Mouse (Mus musculus) mesoderm, embryonic 11.5 days (tissue): ENCODE measurements around the gene Oas3.
"Not testable (repeated sequence)": the region's sequence is repeated elsewhere in the genome, so short reads cannot be mapped to it uniquely, and the experiment has no call there.

Source experiments
- DNase-seq: peaks from one replicate; pipeline ENCODE4 v3.0.0-alpha.2; 2012; ENCODE audit warnings: low read depth, low spot score

The Oas3 gene

DNA sequence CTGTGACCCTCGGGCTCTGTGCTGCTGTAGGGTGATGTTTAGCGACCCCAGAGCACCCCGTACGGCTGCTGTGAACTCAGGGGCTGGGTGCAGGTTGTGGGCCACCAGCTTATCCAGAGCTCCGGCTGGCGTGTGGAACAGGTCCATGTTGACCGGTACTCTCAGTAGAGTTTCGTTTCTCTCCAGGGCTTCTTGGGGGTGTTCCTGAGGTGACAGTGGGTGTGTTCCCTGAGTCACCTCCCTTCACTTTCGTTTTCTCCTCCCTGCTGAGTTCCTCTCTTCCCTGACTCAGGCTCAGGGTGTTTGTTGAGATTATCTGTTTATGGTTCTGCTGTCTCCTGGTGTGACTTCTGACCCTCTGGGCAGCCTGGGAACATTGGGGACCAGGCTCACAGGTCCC, at the start of gene Oas3:
TSS of gene Oas3 (minus strand) at position 184 of the 400 bp plus-strand sequence.
- no peak for DNase-seq

DNA sequence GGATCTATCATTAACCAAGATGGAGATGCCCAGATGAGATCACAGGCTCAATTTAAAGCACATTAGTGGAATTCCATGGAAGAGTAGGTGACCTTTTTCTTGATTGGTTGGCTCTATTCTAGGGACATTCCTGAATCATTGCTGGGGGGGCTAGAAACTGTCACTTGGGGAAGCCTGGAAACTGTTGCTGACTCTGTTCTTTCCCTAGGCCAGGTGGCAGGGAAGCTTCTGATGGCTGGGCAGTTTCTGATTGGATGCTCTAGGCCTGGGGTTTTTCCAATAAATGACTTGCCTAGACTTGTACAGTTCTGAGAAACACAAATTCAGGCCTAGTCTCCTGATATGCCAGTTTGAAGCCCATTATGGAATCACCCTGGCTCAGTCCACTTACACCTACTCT, 41.5 kb upstream of the Oas3 start:
- no peak for DNase-seq

DNA sequence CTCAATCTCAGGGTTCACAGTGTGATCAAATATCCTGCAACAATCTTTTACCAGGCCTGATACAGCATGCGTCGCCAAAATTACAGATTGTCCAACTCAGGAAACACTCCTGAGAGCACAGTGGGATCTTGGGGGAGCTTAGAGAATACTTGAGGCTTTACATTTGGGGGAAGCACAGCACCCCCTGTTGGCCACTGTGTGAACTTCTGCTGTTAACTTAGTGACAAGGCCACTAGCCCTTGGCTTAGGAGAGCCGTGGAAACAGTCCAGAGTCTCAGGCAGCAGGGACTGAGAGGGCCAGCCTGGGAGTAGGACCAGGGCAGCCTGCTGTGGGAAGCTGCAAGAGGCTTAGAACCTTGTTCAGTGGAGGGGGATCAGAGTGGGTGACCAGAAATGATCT, 38.5 kb upstream of the Oas3 start:
- peak; percentile 37 for DNase-seq

DNA sequence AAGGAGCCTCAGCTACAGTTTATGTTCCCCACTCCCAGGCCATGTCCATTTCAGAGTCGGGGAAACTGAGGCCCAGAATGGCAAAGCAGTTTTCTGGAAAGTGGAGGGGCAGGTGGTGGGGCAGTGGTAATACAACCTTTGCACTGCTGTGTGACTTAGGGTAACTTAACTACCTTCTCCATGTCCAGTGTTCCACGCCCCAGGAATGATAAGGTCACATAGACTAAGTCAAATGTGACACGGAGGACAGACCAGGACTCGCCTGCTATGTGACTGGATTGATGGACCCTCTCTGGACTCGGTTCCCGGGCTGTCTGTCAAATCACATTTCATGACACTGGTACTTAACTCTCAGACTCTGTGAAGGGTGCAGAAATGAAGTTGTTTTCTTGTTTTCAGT, 35.6 kb upstream of the Oas3 start:
- DNase-seq = no peak

DNA sequence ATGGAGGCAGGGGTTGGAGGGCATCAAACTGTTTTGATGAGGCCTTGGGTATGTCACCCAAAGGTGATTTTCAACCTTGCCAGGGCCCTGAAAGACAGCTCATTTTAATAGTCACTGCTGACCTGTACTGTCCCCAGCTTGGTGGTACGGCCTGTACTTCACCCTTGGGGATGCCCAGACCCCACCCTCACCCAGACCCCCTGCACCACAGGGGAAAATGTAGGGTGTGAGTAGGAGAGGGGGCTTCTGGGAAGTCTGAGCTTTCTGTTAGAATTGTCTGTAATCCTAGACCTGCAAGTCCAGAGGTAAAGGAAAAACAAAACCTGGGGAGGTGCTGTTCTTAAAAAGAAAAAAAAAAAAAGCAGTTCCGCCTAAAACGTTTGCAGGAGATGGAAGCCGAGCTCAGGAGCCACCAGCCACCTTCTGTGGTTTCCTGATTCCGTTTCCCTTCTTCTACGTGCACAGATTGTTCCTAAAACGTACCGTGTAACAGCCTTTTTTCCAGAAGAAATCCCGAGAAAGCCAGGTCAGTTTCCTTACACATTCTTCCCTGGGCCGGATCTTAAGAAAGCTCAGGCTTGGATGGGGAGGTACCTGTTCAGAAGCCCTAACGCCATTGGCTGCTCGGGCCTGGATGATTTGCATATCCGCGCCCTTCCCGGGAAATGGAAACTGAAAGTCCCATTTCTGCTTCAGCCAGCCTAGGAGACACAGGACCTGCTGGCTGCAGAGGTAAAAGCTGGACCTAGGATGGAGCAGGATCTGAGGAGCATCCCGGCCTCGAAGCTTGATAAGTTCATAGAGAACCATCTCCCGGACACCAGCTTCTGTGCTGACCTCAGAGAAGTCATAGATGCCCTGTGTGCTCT, 34.7 kb upstream of the Oas3 start, which contains the start of gene Oas1c:
TSS of gene Oas1c (minus strand) at position 564 of the 869 bp plus-strand sequence.
- DNase-seq = peak; percentile 87

DNA sequence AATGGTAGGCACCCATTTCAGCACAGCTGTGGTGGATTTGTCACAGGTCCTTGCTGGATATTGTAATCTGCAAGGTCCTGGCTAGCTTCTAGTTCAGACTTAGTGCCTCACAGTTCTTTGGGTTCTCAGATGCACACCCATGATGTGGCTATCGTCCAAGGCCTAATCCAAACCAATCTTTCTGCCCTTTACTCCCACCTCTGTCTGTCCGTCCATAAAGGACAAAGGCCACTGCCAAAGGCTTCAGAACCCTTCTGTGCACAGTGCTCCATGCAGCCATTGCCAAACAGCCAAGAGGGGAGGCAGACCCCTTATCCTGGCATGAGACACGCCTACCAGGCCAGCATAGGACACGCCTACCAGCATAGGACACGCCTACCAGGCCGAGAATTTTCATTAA, 31.7 kb upstream of the Oas3 start:
- DNase-seq = no peak

DNA sequence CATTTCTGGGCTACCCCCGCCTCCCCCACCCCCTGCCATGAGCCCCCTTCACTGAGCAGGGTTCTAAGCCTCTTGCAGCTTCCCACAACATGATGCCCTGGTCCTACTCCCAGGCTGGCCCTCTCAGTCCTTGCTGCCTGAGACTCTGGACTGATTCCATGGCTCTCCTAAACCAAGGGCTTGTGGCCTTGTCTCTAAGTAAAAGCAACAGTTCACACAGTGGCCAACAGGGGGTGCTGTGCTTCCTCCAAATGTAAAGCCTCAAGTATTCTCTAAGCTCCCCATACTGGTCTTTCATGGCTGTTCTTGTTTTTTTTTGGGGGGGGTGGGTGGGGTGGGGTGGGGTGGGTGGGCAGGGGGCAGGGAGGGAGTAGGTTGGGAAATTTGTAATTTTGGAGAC, 29.0 kb upstream of the Oas3 start:
- peak; percentile 72 for DNase-seq

DNA sequence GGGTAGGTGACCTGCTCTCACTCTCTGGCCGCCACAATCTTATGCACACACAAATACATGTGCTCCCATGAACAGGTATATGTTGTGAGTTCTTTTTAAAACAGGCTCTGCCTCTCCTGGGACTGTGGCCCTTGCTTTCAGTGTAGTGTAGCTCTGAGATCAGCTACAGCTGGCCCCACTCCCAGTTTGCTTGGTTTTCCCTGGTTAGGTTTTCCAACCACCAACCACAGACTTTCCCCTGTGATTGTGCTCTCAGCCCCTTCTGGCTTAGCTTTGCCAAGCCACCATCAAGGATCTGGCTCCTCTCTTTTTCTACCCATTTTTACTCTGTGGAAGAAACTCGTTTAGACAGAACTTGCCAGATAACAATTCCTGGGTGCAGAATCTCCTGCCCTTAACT, 26.1 kb upstream of the Oas3 start:
- DNase-seq = no peak

DNA sequence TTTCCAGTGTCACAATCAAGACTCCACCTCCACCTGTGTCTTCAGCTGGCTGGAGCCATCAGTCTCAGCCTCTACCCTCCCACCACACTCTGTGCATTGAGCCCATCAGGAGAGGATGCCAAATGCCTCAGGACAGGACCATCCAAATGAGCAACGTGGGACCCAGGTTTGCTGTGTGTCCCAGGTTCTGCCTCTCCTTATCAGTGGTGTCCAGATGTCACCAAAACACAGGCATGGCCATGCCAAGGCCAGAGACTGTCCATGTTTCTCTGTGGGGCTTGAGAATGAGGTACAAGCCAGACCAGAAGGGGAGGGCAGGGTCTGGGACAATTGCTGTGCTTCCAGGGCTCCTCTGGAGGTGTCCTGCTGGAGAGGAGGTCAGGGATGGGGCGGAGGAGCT, 21.5 kb upstream of the Oas3 start:
- not testable (repeated sequence) for DNase-seq

DNA sequence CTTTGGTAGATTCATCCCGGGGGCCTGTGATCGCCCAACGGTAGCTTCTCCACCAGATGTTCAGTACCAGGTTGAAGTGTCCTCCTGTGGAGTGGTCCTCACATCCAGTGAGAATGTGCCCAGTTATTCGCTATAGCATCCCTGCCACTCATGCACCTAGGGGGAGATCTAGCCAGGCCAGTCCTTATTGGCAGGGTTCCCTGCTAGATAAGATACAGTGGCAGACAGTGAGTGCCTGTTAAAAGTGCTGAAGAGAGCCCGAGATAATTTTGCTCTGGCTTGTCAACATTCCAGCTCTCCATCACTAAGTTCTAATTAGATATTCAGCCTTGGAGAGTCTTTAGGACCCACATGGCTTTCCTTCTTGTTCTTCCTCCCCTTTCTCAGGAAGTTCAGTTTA, 20.7 kb upstream of the Oas3 start:
- not testable (repeated sequence) for DNase-seq

DNA sequence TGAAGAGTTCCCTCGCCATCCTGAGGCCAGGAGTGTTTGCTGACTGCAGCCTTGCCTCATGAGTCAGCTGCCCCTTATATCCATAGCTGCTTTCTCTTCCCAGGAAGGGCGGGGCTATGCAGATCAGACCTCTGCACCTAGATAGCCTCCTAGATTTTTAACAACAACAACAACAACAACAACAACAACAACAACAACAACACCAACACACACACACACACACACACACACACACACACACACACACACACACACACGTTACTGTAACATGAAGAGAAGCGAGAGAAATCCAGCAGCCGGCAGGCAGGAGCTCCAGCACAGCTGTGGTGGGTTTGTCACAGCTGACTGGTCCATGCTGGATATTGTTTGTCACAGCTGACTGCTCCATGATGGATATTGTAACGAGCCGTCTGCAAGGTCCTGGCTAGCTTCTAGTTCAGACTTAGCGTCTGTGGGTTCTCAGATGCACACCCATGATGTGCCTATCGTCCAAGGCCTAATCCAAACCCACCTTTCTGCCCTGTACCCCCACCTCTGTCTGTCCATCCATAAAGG, 18.1 kb upstream of the Oas3 start, which contains the start of gene Oas1e:
TSS of gene Oas1e (minus strand) at position 51 of the 555 bp plus-strand sequence.
- peak; percentile 6 for DNase-seq

DNA sequence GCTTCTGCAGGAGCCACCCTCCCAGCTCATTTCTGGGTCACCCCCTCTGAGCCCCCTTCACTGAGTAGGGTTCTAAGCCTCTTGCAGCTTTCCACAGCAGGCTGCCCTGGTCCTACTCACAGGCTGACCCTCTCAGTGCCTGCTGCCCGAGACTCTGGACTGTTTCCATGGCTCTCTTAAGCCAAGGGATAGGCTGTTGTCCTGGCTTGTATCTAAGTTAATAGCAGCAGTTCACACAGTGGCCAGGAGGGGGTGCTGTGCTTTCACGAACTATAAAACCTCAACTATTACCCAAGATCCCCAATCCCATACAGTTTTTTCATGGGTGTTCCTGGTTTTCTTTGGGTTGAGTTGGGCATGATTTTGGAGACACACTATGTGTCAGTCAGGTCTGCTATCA, 15.6 kb upstream of the Oas3 start:
- DNase-seq = peak; percentile 51

DNA sequence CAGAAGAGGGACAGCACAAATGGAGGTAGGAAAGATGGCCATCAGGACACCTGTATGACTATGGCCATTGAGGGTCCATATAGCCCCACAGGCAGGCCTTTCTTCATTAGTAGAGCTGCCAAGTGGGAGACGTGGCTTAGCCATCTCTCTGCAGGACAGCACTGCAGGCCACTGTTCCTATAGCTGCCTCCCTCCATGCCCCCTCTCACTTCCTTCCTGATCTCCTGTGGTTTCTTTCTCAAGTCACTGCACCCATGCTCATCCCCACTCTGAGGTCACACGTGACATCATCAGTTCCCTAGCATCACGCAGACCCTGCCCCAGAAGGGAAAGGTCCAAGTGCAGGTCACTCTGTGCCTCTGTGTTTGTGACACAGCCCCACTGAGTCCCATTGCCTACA, 9.6 kb upstream of the Oas3 start:
- no peak for DNase-seq

DNA sequence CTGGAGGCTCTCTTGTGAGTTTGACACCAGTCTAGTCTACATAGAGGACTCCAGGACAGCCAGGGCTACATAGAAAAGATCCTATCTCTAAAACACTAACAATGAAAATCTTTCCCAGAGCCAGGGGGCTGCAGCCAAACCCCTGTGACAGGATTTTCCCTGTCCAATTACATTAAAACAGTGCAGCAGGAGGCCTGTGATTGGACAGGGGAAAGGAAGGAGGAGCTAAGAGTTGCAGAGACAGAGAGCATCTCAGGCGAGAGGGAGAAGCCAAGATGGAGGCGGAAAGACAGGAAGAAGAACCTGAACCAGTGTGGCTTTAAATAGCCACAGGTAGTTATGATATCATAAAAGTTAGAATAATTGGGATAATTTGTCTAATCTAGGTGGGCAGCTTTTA, 5.0 kb upstream of the Oas3 start:
- no peak for DNase-seq

DNA sequence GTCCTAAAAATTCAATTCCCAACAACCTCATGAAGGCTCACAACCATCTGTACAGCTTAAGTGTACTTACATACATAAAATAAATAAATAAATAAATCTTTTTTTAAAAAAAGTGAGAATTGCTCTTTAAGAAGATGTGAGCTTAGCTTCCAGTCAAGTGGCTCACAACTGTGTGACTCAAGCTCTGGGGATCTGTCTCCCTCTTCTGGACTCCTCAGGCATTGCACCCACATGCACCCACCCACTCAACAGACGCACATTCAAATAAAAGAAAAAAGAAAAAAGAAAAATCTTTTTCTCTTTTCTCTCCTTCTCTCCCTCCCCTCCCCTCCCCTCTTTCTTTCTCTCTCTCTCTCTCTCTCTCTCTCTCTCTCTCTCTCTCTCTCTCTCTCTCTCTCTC, 4.2 kb upstream of the Oas3 start:
- no peak for DNase-seq

DNA sequence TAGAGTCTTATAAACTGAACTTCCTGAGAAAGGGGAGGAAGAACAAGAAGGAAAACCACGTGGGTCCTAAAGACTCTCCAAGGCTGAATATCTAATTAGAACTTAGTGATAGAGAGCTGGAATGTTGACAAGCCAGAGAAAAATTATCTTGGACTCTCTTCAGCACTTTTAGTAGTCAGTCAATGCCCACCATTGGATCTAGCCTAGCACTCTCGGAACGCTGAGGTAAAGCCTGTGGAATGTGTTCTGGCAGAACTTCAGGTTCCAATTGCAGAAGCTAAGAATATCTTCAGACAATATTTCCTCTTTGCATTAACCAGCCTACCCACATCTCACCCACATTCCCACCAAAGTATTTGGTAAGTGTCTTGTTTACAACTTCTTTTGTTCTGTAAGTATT, 2.5 kb upstream of the Oas3 start:
- DNase-seq = no peak

DNA sequence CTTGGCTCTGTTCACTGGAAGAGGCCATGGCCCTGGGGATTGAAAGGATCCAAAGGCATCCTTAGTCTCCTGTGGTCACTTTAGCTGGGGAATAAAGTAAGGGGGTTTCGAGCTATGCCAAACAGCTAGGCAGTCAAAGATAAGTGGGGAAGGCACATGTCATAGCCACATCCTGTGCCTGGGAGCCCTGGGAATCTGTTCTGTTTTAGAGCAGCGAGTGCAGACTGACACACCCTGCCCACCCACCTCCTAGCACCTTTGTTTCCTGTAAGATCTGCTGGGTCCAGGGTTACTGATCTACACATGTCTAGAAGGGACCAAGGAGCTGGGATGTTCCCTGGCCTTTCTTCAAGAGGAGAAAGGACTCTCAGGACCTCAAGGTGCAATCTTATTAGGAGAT, 1.5 kb upstream of the Oas3 start:
- DNase-seq = no peak

DNA sequence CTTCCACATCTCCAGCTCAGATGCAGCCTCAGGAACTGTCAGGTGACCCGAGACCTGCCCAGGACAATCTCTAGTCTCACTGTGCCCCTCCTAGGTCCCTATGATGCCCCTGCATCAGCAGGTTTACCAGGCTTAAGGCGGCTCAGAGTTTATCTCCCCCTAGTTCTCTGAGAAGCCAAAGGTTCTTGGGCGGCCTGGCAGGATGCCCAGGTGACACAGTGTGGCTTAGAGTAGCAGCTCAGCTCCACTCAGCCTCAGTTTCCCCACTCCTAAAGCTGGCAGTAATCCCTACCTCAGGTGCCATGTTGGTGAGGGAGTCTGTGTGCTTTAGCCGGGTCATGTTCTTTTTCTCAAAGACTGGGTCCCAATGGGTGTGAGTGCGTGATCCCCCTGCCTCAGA, 660 bp downstream of the Oas3 start:
- no peak for DNase-seq

DNA sequence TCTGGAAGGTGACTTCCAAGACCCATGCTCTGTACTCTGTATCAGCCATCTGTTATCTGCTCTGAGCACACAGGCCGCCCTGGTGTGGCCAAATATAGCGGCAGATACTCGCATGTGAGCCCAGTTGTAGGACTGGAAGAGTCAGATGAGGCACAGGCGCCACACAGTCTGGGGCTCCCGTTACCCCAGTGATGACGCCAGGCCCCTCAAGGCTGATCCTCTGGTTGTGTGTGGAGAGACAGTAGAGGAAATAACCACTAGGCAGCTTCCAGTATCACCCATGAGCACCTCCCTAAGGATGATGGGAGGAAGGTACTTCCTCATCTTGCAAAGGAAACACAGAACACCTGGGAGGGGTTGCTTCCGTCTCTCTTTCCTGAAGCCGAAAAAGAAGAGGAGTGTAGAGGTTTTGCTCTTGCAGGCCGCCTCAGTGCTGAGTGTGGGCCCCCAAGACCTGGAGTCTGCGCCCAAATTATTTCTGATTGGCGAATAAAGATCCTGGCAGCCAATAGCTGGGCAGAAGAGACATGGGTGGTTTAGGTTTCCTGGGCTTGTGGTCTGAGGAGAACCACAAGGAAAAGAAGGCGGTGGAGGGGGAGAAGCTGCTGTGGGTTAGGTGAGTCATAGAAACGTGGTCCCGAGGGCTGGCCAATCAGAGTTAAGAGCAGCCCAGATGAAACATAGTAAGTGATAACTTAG, 2.0 kb downstream of the Oas3 start:
- no peak for DNase-seq

DNA sequence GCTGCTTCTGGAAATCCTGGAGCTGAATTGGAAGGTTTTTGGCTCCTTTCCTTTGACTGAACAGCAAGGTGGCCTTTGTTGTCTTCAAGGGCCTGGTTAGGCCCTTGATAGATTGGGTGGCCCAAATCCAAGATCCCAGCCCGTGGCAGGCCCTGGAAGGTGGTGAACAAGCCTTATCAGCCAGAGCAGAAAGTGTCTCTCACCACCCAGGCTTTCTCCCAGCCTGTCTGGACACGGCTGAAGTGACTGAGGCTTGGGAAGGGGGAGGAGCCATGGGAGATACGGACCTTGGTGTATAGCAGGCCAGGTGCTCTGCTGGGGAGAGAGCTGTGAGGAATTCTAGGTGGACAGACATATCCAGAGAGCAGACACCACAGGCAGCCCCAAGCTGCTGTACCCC, 8.1 kb downstream of the Oas3 start:
- no peak for DNase-seq

DNA sequence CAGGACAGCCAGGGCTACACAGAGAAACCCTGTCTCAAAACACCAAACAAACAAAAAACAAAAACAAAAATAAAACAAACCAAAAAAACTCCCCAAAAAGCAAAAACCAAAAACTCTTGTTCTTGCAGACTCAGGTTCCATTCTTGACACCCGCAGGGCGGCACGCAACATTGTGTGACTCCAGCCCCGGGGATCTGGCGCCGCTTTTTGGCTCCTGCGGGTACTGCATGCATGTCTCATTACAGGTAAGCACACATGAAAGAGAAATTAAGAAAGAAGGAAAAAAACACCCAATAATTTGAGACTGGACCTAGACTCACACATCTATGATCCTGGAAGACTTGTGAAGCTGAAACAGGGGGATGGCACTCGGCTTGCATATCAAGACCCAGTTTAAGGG, 12.5 kb downstream of the Oas3 start:
- DNase-seq = no peak

DNA sequence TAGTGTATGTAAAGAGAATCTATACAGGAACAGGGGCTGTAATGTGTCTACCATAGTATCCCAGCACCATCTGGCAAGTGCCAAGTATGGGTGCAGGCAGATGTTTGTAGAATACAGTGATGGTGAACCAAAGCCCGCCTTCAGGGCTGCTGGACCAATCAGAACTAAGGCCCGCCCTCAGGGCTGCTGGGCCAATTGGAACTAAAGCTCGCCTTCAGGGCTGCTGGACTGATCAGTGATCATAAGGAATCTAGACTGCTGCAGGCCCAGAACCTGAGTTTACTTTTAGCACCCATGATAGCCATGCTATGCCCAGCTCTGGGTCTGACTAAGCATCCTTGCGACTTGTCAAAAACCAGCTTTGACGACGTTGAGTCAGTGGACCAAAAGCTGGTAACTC, 15.6 kb downstream of the Oas3 start:
- DNase-seq = peak; percentile 36

DNA sequence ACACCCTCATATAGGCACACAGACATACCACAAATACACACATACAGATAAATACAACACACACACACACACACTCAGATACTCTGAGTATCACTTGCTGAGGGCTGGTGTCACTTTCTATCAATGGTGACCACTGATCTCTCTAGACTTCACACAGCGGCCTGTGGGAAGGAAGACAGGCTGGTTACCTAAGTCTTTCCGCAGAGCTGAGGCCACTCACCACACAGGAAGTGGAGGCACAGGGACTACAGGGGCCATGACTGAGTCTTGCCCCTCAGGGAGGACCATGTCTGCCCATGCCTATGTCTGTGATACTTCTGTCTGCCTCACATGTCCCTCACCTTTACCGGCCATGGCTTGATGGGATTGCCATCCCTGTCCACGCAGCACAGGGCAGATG, 23.2 kb downstream of the Oas3 start:
- DNase-seq = no peak
